Mouse (Mus musculus): ENCODE measurements at regions not wholly inside any gene's neighbourhood (a gene's known extent, or its start where the extent isn't known, plus 50 kb on each side); places are given as distances from the start of the nearest gene placed in this dataset.

DNA sequence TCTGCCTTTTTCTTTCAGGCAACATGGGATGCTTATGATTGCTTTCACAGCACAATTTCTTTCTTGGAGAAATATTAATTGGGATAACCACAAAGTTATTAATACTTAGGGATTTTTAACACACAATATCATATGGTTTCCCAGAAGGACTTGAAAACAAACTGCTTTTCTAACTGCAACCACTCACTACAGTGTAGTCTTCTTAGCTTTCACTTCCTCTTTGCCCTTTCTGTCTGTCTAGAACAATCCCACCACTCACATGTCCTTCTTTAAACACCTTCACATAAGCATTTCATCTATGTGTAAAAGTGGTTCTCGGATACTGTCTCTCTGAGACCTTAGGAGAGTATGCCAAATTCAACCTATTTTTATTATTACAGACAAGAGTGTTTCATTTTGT is 204.3 kb downstream of the C1d start:
- DNase-seq (ENCODE audit: low read depth, low spot score), result no peak

DNA sequence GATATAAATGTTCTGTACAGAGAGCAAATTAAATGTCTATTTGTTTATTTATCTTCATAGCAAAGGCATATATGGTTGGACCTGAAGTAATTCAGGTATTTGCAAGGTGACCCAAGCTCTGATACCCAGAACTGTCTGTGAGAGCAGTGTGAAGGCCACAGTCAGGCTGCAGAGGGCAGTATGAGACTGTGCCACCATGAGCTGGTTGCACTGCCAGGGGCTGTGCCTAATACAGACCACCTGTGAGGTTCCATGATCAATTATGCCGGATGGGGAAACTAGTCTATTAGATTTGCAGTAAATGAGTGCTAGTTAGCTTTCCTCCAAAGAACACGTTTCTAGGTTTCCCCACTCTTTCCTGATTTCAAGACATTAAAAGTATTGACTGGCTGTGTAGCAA is 207.5 kb downstream of the C1d start:
- DNase-seq (ENCODE audit: low read depth, low spot score), result no peak

DNA sequence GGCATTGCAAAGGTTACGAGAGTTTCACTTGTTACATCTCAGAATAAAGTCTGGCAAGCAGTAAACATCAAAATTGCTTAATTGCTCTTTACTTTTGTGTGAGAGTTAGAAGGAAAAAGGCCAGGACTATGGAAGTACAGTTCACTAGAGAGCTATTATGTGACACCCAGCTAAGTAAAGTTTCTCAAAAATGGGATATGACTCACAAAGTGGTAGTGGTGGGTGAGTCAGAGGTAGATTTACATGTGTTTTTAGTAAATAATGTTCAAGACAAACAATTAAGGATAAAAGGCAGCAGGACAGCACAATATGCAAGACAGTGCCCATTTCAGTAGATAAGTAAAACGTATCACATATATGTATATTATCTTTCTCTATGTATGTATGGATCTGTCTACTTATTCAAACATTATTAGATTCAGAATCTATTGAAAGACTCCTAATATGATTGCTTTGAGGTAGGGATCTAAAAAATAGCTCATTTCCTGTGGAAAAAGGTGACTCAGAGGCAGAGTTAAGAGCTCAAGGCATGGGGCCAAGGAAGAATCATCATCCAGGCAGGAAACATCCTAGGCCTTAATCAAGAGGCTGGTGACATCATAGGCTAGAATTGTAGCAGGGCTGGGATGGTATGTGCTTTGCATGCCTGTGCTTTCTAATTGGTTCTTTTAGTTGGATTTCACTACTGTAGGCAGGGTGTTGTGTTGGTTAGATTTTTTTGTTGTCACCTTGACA is 211.2 kb downstream of the C1d start:
- DNase-seq (ENCODE audit: low read depth, low spot score), result peak; percentile 62

DNA sequence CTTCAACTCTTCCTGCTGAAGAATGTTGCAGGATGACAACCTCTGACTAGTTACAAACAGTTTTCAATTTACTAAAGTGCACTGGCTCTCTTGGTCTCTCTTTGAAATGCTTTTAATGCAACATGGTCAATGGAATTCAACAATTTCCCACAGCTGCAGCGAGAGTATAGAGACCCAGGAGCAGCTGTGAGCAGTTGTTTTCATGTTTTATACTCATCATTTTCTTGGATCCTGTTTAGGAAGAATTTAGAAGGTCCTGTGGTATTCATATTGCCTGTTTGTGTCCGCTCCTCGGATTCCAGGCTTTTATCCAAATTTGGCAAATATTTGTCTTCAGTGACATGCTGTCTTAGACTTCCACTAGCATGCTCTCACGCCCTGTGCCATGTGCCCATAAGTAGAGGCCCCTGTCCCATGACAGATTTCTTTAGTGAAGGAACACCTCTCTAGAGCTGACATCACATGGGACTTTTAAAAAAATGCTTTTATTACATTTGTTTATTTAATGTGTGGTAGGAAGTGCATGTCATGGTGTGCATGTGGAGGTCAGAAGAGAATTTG is 224.1 kb downstream of the C1d start:
- DNase-seq (ENCODE audit: low read depth, low spot score), result no peak

DNA sequence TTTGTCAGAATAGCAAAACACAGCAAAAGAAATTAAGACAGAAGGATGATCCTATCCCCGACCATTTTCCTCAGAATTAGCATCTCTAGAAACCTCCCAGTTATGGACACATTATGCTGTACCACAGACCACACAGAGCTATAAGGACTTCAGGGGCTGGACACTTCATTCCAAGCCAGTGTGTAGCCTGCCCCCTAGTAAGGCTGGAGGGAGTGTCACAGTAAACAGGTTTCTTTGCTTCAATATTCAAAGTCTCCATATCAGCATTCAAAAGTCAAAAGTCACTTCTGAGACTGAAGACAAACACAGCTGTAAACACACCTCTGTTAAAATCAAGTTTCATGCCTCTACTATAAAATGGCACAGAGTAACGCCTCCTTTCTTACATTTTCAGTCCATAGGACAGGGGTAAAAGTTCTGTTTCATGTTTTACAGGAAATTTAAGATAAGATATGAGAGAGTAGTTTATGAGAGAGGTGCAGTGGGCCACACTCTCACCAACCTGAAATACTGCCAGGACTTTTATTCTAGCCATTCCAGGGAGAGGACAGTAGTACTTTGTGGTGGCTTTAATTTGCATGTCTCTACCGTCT is 226.6 kb downstream of the C1d start:
- DNase-seq (ENCODE audit: low read depth, low spot score), result no peak

DNA sequence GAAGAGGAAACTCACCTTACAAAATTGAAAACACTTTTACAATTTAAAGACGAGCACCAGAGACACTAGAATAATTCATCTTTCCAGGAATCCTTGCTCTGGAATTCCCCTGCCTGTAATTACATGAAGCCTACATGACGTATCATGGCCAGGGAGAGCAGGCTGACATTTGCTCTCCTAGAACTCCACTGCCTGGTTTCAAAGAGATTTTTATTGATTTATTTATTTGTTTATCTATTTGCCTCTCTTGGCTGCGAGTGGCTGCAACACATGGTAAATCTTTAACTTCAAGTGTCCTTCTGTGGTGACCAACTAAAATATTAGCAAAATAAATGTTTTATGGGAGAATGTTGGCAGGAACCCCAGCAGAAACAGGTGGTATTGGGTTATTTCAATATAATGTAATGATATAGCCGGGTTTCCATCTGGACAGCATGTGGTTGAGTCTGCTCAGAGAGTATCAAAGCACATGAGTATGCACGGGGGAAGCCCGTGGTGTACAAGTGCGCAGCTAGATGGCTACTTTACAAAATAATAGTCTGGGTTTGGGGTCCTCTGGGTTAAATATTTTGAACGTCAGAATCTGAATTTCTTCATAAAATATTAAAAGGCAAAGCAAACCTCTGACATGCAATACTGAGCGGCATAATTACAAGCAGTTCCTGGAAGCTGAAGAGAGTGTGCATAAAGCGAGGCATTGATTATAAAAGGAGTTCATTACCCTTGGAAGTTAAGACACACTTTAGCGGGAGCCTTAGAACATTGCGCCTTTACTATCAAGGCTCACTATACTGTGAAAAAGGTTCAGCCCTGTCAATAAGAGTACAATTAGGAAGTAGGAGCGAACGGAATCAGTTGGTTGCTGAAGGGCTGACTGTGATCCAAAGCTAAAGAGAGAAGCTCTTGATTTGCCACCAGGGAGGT is 244.0 kb downstream of the C1d start:
- no peak for DNase-seq (ENCODE audit: low read depth, low spot score)

DNA sequence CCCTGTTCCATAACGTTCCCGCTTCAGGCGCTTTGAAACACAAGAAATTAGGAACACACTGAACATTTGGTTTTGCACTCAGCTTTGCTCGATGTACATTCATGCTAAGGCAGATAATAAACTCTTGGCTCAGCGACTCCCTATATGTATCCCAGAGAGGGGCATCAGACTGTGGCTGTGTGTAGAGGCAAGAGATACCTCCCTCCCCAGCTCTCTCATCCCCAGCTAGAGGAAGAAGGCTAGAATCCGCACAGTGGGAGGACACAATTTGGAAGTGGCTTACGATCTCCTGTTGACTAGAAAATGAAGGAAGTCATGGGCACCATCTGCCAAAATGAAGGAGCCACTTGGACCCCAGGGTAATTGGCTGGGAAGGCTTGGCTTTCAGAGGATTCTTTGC is 244.7 kb downstream of the C1d start:
- no peak for DNase-seq (ENCODE audit: low read depth, low spot score)

DNA sequence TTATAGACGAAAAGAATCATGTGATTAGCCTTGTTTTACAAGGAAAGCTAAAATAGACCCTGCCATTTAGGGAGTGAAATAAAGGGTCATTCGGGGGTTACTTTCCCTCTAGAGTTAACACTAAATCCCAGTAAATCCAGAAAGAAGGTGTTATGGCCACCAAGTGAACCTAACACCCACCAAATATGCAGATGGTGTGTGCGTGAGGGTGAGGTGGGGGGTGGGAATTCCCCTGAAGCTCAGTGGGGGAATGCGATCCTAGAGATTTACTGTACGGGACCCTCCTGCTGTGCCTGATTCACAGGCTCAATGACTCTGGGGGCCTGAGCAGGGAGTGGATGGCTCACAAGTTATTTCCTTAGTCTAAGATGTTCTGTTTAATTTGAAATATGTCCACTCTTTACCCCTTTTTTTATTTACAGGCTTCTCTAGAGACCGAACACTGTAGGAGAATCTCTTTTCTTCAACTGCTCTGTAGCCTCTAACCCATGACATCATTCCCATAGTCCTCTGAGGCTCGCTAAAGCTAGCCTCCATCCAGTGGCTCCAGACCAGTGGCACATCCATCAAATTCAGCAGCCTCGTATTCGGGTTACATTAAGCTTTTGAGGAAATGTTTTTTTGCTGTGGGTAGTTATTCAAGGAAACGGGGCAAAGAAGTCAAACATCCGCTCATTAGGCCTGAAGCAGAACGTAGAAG is 265.0 kb downstream of the C1d start:
- DNase-seq (ENCODE audit: low read depth, low spot score), result no peak

DNA sequence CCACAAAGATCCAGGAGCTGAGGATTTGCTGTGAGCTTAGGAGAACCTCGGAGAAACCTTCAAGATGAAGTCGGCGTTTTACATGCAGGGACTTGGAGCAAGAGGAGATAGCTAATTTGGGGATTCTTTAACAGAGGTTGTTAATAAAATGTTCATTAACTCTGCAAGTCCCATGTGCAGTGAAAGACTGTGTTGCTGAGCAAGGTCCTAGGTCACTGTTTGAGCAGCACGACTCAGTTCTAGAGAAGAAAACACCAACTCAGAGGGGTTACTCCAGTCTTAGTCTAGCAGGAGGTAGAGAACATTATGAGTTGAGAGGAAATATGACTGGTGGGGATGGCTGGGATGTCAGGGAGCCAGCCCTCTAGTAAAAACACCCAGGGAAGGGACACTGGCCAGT is 265.9 kb downstream of the C1d start:
- no peak for DNase-seq (ENCODE audit: low read depth, low spot score)

DNA sequence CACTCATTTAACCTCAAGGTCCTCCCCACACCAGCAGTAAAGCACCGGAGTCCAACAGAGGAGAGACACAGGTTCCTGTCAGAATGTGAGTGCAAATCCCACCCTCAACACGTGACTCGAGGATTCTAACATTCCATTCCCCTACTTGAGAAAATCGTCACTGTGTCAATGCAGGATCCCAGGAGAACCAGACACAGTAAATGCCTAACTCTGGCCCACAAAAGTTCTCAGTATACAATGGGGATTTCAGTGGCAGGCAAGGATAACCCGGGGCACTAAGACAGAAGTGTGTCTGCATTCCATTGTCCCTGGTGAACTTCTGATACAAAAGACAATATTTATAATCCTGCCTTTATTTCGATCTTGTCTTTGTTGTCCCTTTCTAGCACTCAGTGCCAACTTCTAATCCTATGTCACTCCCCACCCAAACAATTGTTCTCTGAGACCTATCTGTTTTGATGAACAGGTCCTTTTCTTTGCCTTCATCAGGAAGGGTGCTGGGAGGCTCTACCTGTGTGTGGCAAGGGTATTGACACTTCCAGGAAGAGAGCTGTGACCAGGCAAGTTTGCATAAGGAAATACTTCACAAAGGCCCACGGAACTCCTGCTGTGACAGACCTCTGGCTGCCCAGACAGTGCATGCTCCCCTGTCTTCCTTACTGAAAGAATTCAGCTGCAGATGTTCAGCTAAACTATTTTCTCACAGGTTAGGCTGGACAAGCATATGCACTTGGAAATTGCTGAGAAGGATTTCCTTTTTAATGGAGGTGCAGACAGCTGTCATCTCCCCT is 267.8 kb downstream of the C1d start:
- DNase-seq (ENCODE audit: low read depth, low spot score), result no peak

DNA sequence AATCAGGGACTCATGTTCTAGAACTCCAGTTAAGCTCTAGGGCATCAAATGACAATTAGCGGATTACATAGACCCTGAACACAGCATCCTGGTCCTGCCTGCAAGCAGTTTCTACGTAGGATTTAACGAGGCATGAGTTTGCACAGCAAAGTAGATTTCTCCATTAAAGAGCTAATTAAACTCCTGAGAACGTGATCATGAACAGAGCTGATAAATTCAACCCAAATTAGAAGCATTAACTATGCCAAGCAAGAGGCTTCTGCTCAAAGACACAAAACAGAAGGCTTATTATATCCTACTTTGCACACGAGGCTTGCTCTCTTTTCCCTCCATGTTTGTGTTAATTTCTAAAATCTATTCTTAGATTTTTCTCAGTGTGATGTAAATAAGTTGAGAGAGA is 269.1 kb downstream of the C1d start:
- peak; percentile 27 for DNase-seq (ENCODE audit: low read depth, low spot score)

DNA sequence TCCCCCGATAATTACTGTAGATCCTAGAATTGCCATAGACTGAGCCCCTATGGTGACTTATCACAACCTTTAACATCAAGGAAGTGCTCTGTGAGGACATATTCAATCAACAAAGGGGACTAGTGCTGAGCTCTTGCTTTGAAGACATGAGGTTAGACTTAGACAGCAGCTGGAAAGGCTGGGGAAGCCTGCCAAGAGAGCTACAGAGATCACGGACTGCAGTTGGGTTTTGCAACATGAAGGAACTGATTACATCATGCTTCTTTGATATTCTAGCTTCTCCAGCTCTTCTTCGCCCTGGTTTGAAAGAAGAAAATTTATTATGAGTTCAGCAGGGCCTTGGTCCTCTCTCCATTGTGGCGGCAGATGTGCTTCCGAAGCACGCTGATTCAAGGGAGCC is 271.2 kb downstream of the C1d start:
- peak; percentile 14 for DNase-seq (ENCODE audit: low read depth, low spot score)

DNA sequence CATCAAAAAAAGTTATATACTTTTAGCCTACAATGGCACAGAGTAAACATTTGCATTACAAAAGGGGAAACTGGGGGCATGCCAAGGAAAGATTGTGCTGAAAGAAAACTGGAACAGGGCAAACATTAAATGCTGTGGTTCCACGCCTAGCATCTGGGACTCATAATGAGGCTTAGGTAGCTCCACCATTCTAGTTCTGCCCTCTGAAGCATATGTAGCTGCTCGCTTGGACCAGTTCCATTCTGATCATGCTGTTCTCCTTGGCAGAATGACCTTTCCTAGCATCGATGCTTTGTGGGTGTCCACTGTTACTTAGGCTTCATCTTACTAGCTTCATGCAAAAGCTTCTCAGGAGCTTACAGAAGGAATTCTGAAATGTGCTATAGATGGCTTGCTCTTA is 276.3 kb downstream of the C1d start:
- peak; percentile 10 for DNase-seq (ENCODE audit: low read depth, low spot score)

DNA sequence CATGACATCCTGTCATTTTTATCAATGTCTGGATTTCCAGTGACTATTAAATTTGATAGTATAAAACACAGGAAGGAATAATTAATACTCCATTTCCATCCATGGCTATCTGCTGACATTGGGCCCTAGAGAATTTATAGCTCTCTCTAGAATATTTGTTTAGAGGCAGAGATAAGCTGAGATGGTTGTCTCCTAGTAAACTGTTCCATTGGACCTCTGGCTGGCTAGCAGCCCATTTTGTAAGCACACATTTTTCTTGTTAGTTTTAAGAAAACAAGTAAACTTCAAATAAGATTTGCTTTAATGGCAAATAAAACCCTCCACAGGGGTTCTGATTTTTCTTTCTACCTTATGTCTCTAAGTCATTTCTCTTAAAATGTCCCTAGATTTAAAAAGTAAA is 288.9 kb downstream of the C1d start:
- DNase-seq (ENCODE audit: low read depth, low spot score), result no peak

DNA sequence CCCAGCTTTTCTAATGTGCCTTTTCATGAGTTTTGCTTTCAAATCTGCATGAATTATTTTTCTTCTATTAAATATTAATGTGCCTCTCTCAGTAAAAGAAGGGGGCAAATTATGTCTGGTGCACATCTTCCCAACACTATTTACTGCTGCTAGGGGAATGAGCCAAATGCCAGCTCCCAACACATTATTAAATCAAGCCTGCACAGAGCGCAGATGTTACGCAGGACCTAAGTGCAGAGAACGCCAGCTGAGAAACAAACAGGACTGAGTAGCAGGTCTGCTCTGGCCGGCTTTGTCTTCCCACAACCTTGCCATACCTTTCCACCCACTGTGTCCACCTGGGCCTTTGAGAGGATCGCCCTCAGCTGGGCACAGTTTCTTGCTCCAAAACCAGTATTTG is 291.8 kb downstream of the C1d start:
- DNase-seq (ENCODE audit: low read depth, low spot score), result no peak

DNA sequence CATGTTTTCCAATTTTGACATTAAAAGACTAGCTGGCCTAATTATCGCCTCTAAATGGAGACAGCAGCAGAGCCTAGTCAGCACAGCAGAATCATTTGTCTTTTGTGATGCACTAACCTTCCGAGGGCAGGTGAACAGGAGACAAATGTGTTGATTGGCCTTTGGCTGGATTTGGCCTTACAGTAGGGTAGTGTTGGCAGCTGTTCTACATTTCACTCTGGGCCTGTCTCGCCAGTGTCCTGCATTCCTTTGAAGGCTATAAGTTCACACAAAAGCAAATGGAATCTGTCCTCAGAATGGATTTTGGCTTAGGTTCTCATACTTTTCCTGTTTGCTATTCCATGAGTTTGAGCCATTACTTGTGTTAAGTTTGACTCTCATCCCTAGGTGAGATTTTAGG is 297.9 kb downstream of the C1d start:
- DNase-seq (ENCODE audit: low read depth, low spot score), result no peak

DNA sequence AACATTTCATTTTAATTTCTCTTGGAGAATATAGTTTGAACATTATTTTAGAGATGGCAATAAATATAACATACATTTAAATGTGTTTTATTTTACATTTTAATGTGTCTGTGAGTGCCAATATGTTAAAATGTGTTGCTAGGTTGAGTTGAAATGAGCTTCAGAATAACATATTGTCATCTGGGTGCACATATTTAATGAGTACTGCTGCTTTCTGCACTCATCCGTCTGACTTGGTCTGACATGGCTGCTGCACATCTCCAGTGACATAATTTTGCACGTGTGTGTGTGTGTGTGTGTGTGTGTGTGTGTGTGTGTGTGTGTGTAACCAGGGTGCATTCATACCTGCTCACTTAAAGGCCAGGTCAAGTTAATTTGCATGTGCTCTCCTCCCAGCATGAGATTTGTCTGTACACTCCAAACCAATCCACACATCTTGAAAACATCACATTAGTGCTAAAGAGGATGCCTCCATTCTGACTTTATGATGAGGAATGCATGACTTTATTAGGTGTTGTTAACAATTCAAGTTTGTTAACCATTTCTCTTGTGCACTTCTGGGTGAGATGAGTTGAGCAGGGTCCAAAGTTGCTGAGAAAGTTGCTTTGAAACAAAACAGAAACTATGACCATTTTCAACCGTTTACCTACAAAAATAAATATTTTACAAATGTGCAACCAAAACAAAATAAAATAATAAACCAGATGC is 334.6 kb downstream of the C1d start:
- DNase-seq (ENCODE audit: low read depth, low spot score), result no peak

DNA sequence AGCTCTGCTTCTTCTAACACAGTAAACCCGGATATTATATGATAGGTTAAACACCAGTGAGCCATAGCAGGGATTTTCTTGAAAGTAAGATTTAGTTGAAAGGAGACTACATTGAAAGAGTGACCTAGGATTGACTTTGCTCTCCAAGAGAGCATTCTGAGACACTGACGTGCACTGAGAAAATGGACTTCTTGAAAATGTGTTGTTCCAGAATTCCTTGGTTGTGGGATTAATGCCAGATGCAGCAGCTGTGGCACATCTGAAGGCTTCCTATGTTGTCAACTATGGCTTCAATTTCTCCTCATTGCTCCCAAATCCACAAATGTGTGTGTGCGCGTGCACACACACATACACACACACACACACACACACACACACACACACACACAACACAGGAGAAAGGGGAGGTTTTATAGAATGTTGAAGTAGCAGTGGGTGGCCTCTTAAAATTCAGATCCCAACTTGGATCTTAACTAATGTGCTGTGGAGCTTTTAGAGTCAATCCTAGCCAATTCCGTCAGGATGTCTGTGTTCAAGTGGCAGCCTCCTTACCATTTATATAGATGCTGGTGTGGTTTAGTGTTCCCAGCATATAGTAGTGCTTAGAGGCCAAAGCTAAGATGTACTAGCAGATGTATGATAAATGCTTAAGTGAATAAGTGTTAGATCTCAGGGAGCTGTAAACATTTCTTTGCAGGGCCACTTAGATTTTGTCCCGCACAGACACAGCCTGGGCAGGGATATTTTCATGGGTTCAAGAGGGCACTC is 346.5 kb downstream of the C1d start:
- DNase-seq (ENCODE audit: low read depth, low spot score), result no peak

DNA sequence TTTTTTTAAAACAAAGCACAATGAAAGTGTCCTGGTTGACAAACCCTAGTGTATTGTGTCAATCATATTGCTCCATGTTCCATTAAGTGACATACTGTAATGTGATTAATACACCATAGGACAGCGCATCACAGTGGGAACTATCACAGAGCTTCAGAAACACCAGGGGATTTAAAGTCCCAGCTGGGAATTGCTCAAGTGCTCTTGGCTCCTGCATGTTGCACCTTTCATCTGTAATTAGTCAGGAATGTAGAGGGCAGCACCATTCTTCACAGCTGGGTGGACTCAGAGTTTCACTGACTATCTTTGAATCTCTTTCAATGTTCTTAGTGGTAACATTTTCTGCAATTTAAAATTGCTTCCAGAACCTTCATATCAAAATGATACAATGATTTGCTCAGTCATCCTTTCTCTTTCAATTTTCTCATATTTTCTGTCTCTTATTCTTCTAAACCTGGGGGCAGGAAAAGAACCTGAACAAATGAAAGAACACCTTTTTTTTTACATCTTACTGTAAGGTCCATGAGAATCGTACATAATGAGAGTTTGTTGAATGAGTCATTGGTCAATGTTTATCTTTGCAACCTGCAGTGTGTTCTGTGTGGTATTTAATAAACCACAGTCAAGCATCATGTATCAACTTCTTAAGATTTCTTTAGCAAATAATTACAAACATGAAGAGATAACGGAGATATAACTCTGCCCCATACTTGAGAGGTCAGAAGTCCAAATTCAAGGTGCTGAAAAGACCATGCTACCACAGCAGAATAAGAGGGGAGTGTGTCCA is 333.0 kb downstream of the Etaa1 start:
- DNase-seq (ENCODE audit: low read depth, low spot score), result no peak

Measured in brain, adult 2 months (tissue).